Mouse (Mus musculus): ENCODE measurements around the gene Mettl26.

DNA sequence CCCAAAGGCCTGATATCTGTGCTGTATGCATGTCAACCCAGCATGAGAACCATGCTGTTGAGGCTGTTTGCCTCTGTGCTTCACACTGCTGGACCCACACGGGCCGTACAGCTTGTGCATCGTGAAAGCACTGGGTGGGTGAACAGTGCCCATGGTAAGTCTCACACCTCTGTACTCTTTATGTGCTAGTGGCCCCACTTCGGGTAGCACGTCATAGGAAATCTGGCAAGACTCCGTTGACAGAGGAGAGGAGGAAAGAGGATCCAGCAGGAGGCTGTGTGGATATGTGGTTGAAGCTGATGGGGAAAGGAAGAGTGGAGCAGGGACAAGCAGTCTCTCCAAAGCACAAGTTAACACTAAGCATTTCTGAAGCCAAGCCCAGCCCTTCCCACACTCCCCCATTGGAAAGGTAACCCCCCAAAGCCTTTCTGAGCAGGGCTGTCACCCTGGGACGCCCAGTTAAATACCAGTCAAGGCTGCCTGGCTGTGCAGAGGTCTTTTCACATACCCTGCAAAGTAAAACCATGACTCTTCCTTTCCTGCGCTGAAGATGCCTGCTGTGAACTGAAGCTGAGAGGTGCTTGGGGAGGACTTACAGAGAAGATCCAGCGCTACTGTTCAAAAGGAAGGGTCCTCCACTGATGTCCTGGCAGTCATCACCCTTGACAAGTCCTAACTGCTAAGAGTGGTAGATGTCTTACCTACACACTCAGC lies 43.3 kb downstream of the Mettl26 start:
- TF ChIP-seq POLR2A (IDR thresholded peaks at IDR 0.05; ENCODE audit: control insufficient read depth, extremely low read depth, insufficient read depth, low read length, poor library complexity) (no peak), CTCF (IDR thresholded peaks at IDR 0.05; ENCODE audit: borderline replicate concordance, control insufficient read depth, extremely low read depth, insufficient read depth, low read length, poor library complexity) (no peak)
